Mouse (Mus musculus) T-helper 17 cell (primary cell): Measurements from ENCODE around the gene Afdn.

Experiments used
- in situ Hi-C, 2 experiments: fragments of 300-600 bp; cut with MboI, MseI; formaldehyde crosslinking; loops; 1 replicate in 1 of 2; 2 replicates in 1 of 2; pipeline ENCODE4 v1.15.1; 2025; ENCODE audit warnings: high pct_unique_total_duplicates in 2 of 2

Afdn gene

DNA sequence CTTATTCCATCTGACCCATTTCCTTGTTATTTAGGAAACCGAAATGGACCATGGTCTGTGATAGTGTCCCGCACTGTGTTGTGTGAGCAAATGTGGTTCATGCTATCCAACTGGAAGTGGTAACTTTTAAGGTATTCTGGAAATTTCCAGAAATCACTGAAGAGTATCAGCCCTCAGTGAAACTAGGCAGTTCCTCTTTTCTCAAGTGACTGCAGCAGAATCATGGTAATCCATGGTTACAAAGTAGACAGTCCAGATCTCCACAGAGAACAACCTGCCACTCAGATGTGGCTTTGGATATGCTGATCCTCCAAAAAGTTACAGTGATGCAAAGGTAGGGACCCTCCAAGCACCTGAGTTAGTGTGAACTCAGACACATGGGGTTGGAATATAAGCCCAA lies 21.4 kb upstream of the Afdn start:
- in situ Hi-C loops: no loop called here

DNA sequence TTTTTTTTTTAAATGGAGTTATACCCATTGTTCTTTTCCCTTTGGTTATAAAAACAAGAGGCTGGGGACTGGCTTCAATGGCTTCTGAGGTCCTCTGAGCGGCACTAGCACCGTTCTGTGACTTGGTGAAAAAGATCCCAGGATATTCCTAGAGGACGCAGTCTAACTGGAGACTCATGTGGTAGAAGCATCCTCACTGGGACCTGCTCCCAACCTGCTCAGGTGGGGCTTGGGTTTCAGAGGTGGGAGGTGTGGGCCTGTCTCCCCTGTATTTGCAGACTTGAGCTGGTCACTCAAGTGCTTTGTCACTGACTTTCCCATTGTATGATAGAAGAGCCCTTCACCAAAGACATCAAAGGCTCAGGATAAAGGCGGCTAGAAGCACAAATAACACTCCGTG lies 20.4 kb upstream of the Afdn start:
- in situ Hi-C loops: no loop called here

DNA sequence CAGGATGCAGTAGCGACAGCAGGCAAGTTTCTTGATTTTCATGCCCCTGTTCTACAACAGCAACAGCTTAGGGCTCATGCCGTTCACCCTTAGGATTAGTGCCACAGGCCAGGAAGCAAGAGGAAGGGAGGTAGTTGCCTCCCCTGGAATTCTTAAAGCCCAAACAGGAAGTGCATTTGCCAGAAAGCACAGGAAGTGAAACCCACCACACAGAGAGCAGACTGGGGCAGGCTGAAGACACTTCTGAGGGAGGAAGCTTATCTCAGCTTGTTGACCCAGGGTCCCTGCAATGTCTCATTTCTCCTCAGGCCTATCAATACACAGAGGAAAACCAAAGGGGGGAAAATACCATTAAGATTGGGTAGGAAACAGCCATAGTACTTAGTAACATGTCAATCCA lies 19.5 kb upstream of the Afdn start:
- in situ Hi-C loops: no loop called here

DNA sequence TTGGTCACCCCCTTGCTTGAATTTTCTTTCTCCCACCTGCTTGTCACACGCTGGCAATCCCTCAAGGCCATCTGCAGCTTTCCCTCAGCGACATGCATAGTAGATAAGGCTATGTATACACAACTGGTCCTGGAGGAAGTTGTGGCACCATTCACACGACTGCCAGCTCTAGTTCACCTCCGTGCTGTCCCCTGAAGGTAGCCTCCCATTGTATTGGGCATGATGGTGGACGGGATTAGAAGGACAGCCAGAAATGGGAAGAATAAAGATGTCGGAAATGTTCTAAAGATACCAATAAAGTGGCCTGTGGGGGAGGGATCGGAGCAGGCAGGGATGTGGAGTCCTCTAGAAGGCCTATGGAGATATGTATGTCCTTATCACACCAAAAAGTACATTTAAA lies 18.7 kb upstream of the Afdn start:
- in situ Hi-C loops: no loop called here

DNA sequence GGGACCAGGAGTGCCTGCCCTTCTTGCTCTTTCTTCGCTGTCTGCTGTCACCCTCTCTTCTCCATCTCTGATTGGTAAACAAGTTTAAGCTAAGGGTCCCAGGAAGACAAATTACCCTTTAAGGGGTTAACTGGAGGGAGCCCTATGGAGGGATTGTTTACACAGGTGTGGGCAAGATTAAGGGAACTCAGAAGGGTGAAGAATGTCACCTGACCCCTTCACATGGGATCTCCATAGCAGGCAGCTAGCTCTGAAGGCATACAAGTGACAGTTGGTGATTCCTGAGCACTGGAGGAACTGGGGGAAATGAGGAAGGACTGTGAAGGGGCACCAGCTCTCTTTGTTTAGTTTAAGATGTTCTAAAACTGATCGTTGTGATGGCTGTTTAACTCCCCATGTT lies 18.0 kb upstream of the Afdn start:
- in situ Hi-C loops: no loop called here

DNA sequence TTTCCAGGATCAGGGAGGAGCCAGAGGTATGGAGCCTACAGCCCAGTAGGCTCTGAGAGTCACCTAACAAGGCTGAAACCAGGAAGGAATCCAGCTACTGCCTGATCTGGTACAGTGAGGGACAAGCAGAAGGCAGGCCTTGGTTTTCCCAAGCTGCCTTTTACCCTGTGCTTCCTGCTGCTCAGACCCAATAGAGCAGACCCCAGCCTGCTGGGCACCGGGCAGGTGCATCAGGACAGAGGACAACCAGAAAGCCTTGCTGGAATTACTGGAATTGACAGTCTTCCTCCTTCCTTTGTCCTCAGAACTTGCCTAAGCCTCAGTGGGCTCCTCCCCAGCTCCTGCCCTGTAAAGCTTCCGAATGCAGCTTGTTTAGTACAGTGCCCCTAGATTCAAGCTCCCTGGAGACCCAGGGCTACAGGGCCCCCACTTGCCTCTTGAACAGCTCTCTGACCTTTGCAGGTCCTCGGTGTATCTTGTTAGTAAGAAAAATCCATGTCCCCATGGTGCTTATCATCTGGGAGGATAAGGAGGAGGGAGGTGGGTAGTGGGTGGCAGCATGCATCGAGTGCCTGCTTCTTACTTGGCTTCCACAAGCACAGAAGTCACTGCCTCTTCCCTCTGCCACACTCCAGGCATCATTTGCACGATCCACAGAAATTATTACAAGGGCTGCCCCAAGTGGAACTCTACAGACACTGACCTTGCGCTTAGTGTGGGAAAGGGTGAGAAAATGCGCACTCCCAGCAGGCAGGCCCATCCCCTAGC lies 17.2 kb upstream of the Afdn start:
- in situ Hi-C loops: no loop called here

DNA sequence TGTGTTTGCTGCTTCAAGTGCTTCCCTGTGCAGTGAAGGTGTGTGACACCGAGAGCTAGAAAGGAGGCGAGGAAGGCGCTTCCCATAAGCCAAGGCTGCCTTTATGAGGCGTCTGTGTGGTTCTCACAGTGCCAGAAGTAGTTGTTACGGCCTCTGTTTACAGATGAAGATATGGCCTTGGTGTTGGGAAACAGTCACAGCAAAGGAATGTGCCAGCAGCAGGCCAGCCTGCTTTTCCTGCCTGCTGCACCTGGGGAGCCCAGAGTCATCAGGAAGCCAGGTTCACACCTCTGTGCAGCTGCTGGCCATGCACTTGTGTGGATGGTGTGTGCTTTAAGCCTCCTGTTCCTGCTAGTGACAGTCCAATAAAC lies 16.6 kb upstream of the Afdn start:
- in situ Hi-C loops: no loop called here

DNA sequence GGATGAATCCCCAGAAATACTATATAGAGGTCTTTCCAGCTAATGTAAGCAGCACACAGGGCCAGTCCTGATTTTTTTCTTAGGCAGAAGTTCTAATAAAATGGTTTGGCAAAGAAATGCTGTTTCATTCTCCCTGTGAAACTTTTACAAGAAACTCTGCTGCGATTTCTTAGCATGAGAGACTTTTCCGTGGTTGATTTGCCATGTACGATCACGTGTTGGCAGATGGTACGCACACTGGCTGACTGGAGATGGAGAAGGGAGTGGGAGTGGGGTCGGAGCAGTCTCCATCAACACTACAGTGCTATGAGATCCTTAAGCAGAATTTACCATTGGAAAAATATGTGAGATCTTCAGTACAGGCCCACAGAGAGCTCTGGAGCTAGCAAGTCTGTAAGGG lies 16.1 kb upstream of the Afdn start:
- in situ Hi-C loops: no loop called here

DNA sequence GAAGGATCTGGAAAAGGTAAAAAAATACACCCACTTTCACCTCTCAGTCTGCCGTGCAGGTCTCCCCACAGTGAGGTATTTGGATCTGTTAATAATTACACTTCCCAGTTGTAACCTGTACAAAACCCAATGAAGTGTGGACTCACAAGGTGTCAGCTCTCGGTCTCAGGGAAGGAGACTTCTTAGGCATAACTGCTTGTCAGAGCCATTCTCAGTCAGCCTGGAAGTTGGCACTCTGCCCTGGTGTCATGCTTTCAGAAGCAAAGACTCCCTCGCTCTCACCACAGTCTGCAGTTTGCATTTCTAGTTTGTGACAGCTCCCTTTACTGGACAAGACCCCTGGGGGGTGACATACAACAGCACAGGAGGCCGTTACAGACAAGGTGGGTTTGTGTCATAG lies 15.5 kb upstream of the Afdn start:
- in situ Hi-C loops: no loop called here

DNA sequence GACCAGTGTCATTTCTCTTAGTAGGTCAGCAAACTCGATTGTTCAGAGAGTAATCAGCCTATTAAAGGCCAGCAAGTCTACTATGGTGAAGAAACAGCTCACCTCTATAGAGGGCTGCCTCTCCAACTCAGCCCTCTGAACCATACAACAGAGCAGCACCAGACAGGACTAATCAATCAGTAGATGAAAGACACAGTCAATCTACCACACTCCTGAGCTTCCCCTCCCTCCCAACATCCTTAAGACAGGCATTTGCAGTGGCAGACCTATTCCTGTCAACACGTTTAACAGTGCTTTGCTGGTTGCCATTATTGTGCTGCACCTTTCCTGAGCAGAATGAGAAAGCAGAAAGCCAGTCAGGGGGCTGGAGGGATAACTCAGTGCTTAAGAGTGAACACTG lies 15.0 kb upstream of the Afdn start:
- in situ Hi-C loops: no loop called here

DNA sequence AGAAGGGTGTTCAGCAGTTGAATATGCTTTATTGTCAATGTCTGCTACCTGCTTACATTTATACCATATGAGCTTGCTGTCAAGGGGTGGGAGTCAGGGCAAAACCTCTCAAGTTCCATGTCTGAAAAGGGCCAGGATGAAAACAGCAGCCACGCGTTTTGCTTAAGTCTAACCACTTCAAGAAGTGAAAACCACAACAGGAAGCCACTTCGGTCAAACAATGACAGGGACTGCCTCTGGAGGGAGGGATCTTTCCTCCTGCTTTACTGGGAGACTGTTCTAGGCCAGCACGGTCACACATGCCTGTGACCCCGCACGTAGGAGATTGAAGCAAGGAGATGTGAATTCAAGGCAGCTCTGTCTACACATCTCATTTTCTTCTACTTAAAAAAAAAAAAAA lies 14.0 kb upstream of the Afdn start:
- in situ Hi-C loops: no loop called here

DNA sequence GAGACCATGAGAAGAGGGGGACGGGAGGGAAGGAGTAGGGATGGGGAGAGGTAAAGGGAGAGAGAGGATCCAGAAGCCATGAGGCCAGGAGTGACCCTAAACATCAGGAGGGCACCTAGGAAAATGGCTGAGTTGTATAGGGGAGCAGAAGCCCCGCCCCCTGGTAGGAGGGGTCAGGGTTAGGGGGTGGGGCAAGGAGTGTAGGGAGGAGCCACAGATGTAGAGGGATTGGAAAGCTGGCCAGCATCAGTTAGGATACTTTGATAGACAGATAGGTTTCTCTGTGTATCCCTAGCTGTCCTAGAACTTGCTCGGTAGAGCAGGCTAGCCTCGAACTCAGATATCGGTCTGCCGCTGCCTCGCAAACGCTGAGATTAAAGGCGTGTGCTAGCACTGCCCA lies 12.7 kb upstream of the Afdn start:
- in situ Hi-C loops: no loop called here

DNA sequence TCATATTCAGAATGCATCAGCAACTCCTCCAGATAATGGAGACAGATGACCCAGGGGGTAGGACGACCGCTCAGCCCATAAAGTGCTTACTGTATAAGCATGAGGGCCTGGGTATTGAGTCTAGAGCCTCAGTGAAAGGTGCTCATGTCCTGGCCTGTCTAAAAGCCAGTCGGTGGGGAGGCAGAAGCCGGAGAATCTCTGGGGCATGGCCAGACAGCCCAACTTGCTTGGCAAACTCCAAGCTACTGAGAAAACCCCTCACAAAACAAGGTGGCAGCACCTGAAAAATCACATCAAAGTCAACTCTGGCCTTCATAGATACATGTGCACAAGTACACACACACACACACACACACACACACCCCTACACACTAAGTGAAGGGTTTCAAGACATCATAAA lies 11.3 kb upstream of the Afdn start:
- in situ Hi-C loops: no loop called here

DNA sequence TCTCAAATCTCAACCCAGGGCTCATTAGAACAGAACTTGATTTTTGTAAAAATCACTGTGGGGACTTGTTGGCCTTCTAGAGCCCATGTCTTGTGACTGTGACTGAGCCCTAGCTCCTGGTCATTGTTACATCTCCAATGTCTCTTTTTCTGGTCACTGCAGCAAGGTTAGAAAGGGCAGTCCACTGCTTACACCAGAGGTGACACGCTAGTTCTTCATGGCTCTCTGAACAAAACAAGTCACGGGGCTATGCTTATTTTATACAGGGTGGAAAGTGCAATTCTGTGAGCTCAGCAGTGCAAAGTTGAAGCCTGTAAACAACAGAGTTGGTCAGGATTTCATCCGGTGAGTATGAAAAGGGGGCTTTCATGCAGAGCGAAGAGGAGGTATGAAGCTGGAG lies 6.4 kb upstream of the Afdn start:
- in situ Hi-C loops: no loop called here

DNA sequence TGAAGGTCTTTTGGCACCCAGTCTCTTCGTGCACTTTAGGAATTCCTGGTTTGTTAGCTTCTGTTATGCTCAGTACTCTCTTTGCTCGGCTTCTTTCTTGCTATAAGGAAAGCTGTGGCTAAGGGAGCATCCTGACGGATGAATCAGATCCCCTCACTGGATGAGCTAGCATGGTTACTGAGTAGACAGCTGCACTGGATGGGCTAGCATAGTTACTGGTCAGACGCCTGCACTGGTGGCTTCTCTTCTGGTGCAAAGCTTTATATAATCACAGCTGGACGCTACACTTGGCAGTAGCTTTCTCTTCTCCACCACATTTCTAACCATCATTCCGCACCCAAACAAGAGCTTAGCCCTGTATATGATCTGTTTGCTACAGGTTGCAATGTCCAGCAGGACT lies 5.4 kb upstream of the Afdn start:
- in situ Hi-C loops: loop anchor here (5.0 kb wide), 2 partner anchors 68 to 73 kb away; no protein-coding TSS in a partner anchor

DNA sequence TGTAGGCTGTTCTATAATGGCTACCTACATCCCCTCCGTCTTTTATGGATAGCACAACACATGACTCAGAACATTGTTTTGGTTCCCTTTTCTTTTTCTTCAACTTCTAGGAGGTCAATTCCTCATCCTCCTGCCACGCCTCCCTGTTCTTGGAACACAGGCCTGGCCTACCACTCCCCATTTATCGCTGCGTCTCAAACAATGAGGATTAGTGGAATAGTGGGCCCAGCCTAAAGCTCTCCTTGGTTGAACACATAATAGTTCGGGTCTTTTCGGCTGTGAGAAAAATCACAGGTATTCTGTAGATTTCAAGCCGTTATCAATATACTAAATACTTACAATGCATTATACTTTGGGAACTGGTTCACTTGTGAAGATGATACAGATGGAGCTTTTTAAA lies 1.8 kb upstream of the Afdn start:
- in situ Hi-C loops: loop anchor here (5.0 kb wide), 2 partner anchors 71 to 76 kb away; no protein-coding TSS in a partner anchor

DNA sequence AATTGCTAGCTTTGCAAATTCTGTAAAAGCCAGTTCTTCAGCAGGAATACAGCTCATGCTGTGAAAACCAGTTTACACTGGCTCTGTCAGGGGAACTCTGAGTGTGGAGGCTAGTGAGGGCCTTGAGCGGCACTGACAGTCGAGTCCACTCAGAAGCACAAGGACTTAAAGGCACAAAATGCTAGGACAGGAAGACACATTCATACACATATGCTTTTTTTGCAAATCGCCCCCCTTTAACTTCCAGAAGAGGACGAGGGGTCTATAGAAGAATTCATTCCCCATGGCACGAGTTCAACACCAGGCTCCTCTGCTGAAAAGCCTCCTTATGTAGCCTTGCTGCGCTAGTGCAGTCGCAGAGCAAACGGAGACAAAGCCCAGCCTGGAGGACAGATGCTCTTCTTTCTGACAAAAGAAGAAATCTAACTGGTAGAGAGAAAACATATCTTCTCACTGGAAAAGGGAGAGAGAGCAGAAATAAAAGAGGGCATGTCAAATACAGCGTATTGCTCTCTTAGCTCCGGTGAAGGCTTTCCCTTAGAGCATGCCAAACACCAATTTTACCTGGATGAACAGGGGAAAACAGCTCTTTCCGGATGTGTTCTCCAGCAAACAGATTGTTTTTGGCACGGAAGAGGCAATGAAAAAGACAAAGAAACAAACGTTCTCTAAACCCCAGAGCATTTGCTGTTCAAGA lies 1.0 kb upstream of the Afdn start:
- in situ Hi-C loops: loop anchor here (5.0 kb wide), 2 partner anchors 72 to 77 kb away; no protein-coding TSS in a partner anchor

DNA sequence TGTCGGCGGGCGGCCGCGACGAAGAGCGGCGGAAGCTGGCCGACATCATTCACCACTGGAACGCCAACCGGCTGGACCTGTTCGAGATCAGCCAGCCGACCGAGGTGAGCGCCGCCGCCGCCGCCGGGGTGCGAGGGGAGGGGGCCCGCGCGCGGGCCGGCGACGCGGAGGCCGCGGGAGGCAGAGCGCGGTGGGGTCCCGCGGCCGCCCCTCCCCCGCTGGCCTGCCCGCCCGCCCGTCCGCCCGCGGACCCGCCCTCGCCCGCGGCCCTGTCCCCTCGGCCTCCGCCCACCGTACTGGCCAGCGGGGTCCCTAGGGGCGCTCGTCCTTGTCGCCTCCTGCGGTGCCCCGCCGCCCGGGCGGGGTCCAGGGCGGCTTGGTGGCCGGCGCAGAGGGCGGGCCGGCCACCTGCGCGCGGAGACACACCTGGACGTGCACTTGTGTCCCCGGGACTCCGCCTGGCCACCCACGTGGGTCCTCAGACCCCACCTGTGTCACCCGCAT lies 388 bp downstream of the Afdn start:
- in situ Hi-C loops: loop anchor here in 1 of 2 experiments (10.0 kb wide), 1 partner anchor 286 kb away; no protein-coding TSS in a partner anchor

DNA sequence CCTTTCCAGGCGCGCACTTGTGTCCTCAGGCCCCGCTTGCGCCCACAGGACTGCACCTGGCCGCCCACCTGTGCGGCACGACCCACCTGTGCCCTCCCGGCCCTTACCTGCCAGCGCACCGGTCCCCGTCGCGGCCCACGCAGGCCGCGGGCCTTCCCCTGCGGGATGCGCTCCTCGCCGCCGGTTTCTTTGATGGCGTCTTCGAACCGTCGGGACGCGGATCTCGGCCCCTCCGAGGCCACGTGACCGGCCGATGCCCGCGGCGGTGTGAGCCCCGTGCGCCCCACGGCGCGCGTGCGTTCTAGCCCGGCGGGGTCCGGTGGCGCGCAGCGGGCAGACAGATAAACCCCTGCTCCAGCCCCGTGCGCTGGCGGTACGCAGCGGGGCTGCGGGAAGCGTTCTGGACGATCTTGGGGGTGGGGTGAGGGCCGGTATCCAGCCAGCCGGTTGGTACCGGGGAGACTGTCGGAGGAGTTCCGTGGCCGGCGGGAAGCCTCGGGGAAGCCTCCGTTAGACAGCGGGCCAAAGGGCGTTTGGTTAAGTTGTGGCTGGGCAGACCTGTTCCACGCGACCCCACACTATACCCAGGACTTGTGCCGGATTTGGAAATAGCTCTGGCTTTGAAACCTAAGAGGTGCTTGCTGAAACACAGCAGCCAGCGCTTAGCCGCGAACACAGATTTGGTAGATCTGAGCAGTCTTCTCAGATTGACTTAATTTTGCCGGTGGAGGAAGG lies 1.0 kb downstream of the Afdn start, which contains the start of gene Tcte2:
Tcte2 (minus strand) TSS at position 647 of the 735 bp plus-strand sequence.
- in situ Hi-C loops: loop anchor here in 1 of 2 experiments (10.0 kb wide), 1 partner anchor 287 kb away; no protein-coding TSS in a partner anchor

DNA sequence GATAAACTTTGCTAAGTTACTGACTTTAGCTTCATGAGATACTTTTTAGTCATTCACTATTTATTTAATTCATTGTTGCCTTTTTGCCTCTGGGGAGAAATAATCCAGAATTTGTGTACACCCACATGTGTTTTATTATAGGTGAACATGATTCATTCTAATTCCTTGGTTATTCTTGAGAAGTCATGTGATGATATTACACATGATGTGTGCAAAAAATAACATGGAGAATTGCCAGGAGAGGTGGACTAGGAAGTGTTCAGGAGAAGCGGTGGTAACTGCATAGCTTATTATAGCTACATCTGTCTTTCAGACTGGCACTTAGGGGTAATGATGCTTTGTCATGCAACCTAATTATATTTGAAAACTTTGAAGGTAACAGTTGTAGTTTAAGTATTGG lies 3.5 kb downstream of the Afdn start:
- in situ Hi-C loops: loop anchor here in 1 of 2 experiments (10.0 kb wide), 1 partner anchor 289 kb away; no protein-coding TSS in a partner anchor

DNA sequence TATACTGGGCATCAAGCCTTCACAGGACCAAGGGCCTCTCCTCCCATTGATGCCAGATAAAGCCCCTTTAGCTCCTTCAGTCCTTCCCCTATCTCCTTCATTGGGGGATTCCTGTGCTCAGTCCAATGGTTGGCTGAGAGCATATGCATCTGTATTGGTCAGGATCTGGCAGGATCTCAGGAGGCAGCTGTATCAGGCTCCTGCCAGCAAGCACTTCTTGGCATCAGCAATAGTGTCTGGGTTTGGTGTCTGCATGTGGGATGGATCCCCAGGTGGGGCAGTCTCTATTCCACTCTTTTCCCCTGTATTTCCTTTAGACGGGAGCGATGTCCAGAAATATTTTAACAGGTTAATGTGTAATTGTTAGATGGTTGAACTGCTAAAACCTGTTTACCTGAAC lies 4.6 kb downstream of the Afdn start:
- in situ Hi-C loops: loop anchor here in 1 of 2 experiments (10.0 kb wide), 1 partner anchor 290 kb away; no protein-coding TSS in a partner anchor

DNA sequence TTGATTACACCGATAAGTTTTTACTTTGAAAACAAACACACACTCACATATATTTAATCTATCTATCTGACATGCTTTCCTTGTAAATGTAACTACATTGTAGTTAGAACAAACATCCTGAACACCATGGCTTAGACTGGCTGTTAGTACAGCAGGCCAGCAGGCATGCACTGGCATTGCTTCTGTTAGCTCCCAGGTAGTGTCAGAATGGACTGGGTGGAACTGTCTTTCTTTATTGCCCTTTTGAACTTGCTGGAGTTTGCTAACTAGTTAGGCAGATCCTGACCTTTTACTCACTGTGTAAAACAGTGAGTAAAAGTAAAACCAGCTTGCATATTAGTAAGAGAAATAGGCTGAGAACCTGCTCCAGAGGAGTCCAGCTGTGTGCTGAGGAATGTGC lies 8.2 kb downstream of the Afdn start:
- in situ Hi-C loops: loop anchor here in 1 of 2 experiments (10.0 kb wide), 1 partner anchor 294 kb away; no protein-coding TSS in a partner anchor
